Mouse (Mus musculus) gastrocnemius, postnatal 36 days (tissue): ENCODE data around the gene Def8. TPM values are rescaled to one million over a fixed set of nuclear protein-coding genes. Genes with fewer than 3 reads are reported as not detected.
"Not testable (repeated sequence)": the region's sequence is repeated elsewhere in the genome, so short reads cannot be mapped to it uniquely, and the experiment has no call there.

ENCODE experiments used
- DNase-seq, 2 experiments: peaks; one replicate each; pipeline ENCODE4 v3.0.0; 2022
- intact Hi-C: fragments of 180-260 bp; cut with DNase I; formaldehyde crosslinking; loops from one replicate; pipeline ENCODE4 v1.15.1; 2025
- total RNA-seq, 2 experiments: library from RNA; stranded (reverse); gene quantifications; 2 replicates each; pipeline ENCODE4 v1.2.3; 2021

The Def8 gene
- total RNA-seq, 2 experiments from 2014 or later = 35.7 to 40.3 TPM

DNA sequence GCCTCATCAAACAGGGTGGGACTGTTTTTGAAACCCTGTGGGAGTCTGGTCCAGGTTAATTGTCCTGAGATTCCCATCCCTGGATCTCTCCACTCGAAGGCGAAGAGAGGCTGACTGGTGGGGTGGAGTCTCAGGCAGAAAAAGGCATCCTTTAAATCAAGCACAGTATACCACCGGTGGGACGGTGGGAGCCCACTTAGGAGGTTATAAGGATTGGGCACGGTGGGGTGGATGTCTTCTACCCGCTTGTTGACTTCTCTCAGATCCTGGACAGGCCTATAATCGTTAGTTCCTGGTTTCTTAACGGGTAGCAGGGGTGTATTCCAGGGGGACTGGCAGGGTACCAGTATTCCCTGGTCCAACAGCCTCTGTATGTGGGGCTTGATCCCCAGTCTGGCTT lies 7.6 kb downstream of the Def8 start:
- intact Hi-C loops, DNase-seq: not testable (repeated sequence)

GRCm38 (mm10) chr8:123431616-123432365 lies 8.5 kb downstream of the Def8 start:
- intact Hi-C loops = no loop called here
- no peak for DNase-seq

DNA sequence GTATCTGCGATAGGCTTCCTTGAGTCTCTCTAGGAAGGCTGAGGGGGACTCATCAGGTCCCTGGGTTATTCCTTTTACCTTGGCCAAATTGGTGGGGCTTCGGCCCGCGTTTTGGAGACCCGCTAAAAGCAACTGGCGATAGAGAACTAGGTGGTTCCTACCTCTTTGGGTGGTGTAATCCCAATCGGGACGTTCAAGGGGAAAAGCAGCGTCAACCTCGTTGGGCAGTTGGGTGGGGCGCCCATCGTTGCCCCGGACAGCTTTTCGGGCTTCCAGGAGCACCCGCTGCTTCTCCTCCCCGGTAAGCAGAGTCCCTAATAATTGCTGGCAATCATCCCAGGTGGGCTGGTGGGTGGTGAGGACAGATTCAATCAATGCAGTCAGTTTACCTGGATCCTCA lies 9.1 kb downstream of the Def8 start:
- intact Hi-C loops = no loop called here
- DNase-seq = no peak

- intact Hi-C loops = not testable (repeated sequence)
These were observed 10.1 kb downstream of the Def8 start for GRCm38 (mm10) chr8:123433241-123433974.

DNA sequence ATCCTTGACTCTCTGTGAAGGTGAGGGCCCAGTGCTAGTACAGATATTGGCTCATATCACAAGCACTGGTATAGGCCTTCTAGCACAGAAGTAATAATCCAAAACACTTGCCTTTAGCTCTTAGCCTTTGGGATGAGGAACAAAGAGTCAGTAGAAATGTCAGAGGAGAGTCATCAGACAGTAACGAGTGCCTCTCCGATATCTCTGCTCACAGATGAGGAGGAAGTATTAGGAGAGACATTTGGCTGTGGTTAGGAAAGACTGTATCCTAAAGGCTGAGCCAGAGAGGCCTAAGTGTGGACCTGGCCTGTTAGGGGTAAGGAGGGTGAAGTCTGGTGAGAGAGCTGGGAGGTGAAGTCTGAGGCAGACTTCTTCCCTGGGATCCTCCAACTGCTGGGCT lies 18.5 kb downstream of the Def8 start:
- intact Hi-C loops = no loop called here
- DNase-seq = no peak

More at GRCm38 (mm10) chr8:123433241-123433974, 10.1 kb downstream of the Def8 start:
- DNase-seq = not testable (repeated sequence)

DNA sequence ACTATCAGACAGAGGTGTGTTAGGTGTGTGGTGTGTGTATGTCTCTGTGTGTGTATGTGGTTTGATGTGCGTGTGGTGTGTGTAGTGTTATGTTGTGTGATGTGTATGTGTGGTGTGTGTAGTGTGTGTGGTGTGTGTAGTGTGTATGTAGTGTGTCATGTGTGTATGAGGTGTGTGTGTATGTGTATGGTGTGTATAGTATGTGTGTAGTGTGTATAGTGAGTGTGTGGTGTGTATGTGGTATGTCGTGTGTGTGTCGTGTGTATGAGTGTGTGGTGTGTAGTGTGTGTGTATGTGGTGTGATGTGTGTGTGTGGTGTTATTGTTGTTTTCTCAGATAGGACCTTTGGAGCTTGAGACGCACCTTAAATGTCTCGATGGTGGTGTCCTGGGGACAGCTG lies 19.0 kb downstream of the Def8 start:
- intact Hi-C loops = no loop called here
- DNase-seq = no peak

DNA sequence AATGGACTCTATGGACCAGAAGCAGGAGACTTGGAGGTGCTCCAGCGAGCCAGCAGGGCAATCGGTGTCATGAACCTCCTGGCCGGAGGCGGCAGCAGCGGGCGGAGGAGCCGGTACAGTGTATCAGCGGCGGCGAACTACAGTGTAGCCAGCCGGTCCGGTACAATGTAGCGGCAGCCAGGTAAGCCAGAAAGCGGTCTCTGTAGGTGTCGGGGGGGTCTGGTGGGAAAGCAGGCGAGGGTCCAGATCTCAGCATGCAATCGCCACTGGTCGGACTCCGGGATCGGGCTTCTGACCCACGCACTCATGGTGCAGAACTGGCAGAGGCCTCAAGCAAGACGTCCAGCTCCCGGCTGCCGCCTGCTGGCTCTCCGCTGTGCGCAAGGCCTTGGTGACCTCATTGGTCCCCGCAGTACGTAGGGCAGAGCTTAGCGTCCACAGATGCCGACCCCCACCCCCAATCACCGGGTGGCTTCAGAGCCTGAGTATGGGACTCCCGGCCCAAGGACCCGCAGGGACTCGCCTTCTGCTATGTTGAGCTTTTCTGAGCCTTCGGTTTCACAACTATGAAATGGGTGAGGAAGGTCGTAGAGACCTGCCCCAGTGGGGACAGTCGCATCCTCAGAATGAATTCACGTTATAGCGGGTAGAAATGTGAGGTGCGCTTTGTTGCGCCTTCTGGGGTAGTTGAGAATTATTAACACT lies 19.7 kb downstream of the Def8 start:
- DNase-seq = peak; percentile 93 to 96
- intact Hi-C loops = no loop called here

DNA sequence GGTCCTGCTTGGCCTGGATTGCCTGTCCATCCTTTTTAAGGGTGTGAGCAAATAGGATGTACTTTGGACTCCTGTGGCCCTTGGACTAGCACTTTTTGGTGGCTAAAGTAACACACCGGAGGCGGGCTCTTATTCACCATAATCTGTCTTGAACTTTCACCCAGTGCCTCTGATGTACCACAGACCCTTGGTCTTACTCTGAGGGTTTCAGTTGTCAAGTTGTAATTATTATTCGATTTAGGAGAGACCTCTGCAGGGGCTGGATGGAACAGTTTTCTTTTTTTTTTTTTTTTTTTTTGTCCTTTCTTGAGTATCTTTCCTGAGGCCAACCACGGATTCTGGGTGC lies 20.2 kb downstream of the Def8 start:
- no peak for DNase-seq
- intact Hi-C loops = no loop called here

DNA sequence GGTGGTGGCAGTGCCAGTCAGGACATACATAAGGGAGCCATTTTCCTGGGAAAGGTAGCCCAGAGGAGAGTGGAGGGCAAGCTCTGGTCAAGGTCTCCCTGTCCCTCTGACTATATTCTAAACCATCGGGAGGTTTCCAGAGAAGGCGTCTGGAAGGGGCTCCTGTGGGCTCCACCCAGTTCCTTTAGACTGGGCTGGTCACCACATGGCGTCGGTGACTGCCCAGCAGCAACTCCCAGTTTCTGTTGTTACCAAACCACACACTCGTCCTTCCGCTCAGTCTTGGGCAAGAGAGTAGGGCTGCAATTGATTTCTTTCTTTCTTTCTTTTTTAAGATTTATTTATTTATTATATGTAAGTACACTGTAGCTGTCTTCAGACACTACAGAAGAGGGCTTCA lies 20.8 kb downstream of the Def8 start:
- no peak for DNase-seq
- intact Hi-C loops = no loop called here

- intact Hi-C loops = no loop called here
- no peak for DNase-seq
These were observed 22.7 kb downstream of the Def8 start for GRCm38 (mm10) chr8:123445981-123446380.

DNA sequence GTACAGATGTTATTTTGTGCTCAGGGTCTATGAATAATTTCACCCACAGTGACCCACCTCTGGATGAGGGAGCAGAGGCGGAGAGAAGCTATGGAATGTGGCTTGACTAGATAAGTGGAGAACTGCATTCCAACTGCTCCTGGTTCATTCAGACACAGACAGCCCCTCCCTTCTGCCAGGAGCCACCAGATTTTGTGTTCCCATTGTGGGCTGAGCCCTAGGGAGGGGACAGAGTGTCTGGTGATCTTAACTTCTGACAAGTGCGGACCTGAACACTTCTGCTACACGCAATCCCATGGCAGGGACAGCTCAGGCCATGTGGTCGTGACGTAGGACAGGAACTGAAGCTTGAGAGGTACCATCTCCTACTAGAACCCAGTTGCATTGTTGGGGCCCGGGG lies 23.5 kb downstream of the Def8 start:
- intact Hi-C loops = no loop called here
- DNase-seq = no peak

DNA sequence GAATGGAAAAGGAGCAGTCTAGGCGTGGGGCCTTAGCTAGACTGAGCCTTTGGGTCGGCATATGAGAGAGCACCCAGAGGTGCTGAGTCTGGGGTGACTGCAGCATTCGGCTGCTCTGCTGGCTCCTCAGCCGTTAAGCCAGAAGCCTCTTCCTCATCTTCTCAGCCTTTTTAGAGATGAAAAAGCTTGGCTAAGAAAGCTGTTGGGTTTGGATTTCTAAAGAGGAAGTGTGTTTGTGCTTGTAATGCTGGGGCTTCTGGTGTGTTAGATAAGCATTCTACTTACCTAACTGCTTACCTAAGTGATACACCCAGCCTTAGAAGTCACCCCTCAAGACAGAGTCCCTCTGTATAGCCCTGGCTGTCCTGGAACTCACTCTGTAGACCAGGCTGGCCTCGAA lies 27.5 kb downstream of the Def8 start:
- intact Hi-C loops = no loop called here

GRCm38 (mm10) chr8:123451747-123452146 lies 28.4 kb downstream of the Def8 start:
- DNase-seq, intact Hi-C loops: not testable (repeated sequence)

More for the DNA sequence above, 27.5 kb downstream of the Def8 start:
- no peak for DNase-seq

GRCm38 (mm10) chr8:123452149-123452548 lies 28.8 kb downstream of the Def8 start:
- DNase-seq = no peak
- intact Hi-C loops = no loop called here

GRCm38 (mm10) chr8:123453291-123453690 lies 30.0 kb downstream of the Def8 start:
- no peak for DNase-seq

DNA sequence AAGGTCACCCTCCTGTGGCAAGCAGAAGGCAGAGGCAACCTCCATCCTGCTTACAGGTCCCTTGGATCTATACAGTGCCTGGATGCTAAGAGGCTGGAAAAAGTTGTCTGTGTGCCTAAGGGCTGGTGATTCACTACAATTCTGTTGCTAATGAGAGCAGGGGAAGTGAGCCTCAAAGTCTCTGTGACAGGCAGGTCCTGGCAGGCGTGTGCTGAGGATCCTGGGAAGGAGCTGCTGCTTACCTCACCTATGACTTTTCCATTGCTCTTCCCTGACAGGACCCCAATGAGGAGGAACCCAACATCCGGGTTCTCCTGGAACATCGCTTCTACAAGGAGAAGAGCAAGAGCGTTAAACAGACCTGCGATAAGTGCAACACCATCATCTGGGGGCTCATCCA lies 30.6 kb downstream of the Def8 start:
- no peak for DNase-seq
- intact Hi-C loops = no loop called here

More at GRCm38 (mm10) chr8:123453291-123453690, 30.0 kb downstream of the Def8 start:
- intact Hi-C loops = no loop called here

DNA sequence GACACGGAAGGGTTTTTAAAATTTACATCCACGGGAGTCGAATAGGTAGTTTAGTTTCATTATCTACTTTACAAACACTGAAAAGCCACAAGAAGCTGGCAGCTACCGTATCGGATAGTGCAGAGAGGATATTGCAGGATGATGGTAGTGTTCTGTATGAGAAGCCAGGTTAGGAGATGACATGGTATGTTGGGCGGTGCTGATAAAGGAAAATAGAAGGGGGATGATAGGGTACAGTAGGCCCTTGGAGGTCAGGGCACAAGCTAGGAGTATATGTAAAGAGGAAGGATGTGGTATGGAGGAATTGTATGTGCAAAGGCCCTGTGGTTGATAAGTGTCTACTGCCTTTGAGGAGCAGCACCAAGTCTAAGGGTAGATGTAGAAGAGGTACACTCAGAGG lies 31.2 kb downstream of the Def8 start:
- intact Hi-C loops = no loop called here
- DNase-seq = no peak

DNA sequence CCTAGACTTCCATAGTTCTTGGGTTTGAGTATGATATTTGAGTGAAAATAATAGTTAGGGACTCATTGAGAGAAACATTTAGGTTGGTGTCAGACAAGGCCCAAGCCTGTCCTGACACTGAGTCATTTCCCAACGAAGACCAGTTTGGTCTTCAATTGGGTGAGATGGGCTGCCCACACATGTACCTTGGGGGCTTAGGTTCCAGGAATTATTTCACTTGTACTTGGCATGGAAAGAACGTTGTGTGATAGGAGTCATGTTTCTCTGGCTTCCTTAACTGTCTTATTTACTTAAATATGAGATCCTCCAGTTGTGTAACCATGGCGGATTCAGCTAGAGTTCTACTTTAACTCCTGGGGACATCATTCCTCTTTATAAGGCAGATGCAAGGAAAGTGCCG lies 40.3 kb downstream of the Def8 start:
- DNase-seq = no peak

DNA sequence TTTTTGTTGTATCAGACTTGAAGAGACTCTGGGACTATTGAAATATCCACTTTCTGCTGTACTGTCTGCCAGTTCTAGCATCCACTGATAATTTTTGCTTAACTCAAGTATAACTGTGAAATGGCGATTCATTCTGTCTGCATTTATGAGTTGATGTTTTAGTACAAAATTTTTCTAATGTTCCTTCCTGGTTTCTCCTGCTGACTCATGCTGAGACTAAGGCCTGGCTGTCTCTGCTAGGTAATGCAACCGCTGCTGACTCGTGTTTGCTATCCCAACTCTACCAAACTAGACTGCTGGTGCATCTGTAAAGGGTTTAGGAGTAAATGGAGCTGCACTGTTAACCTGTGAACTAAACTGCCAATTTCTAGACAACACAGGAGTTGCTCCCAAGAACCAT lies 44.1 kb downstream of the Def8 start:
- no peak for DNase-seq
- intact Hi-C loops = no loop called here

More for the DNA sequence above, 40.3 kb downstream of the Def8 start:
- intact Hi-C loops = no loop called here

- intact Hi-C loops, DNase-seq: not testable (repeated sequence)
These were observed 49.7 kb downstream of the Def8 start for GRCm38 (mm10) chr8:123472991-123473390.

DNA sequence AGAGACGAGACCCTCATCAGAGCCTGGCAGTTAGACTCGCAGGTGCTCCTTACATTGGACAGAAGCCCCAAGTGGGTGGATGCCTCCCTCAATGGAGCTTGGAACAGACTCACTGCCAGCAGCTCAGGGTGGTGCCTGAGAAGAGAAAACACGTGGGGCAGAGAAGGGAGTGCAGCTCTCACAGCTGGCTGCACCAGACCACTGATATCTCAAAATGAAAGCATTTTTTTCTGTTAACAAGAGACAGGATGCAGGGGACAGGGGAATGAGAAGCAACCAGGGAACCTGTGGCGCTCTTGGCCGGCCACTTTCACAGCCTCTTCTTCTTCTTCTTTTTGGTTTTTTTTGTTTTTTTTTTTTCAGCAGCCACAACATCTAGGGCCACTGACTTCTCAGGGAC lies 51.2 kb downstream of the Def8 start:
- intact Hi-C loops, DNase-seq: not testable (repeated sequence)
